ENCODE assay signal across 21 mouse cellular contexts in genomic region chr16:24644760-24645406, GRCm38 (mm10).
DNase-seq lines count a peak whose midpoint lies in the region; ATAC-seq lines count a peak whose summit lies in the region.
"Had no signal": no experiment of that assay in that cellular context is flagged by ENCODE, and none has a peak within 500 bp of the region (broad histone marks: within the 10 kb centered on the region; RNA-seq: fewer than 3 reads in every experiment).

No protein-coding gene starts in this region.

- H3K4me3 ChIP-seq in heart, embryonic 10.5 days, result no peak overlapping the region
- no peak overlapping the region for H3K4me3 ChIP-seq in midbrain, embryonic 11.5 days (ENCODE audit: low read depth, low read length)
- no peak overlapping the region for H3K4me3 ChIP-seq in midbrain, embryonic 14.5 days (replicated peaks; ENCODE audit: low read depth, low read length)

- no peaks in the 10 kb centered on the region for H3K36me3 ChIP-seq in heart, embryonic 10.5 days
- H3K36me3 ChIP-seq in midbrain, embryonic 11.5 days (ENCODE audit: control insufficient read depth, insufficient read depth, low read length), result no peaks in the 10 kb centered on the region
- H3K36me3 ChIP-seq in midbrain, embryonic 14.5 days (ENCODE audit: control insufficient read depth, insufficient read depth, low read length), result no peaks in the 10 kb centered on the region
- H3K36me3 ChIP-seq: G1E had no signal

- WGBS in heart, embryonic 10.5 days, result 79% methylated on average over 4 of the region's 4 CpGs
- 90% methylated on average over 4 of the region's 4 CpGs for WGBS in midbrain, embryonic 11.5 days
- WGBS in midbrain, embryonic 14.5 days, result 92% methylated on average over 4 of the region's 4 CpGs

- H3K4me1 ChIP-seq in heart, embryonic 10.5 days, result 0 out of 2 replicates have a peak, but pooled peaks cover 8% of the 10 kb centered on the region
- peaks cover 6% of the 10 kb centered on the region; the same call in 1 of the 2 replicates for H3K4me1 ChIP-seq in midbrain, embryonic 11.5 days (ENCODE audit: control insufficient read depth, insufficient read depth, low read length)
- peaks cover 3% of the 10 kb centered on the region; the same call in 1 of the 2 replicates for H3K4me1 ChIP-seq in midbrain, embryonic 14.5 days (ENCODE audit: control insufficient read depth, insufficient read depth, low read length)

- no peak overlapping the region for H3K4me2 ChIP-seq in midbrain, embryonic 11.5 days
- H3K4me2 ChIP-seq in midbrain, embryonic 14.5 days (ENCODE audit: low read length), result no peak overlapping the region

- no peaks in the 10 kb centered on the region for H3K9me3 ChIP-seq in heart, embryonic 10.5 days
- no peaks in the 10 kb centered on the region for H3K9me3 ChIP-seq in midbrain, embryonic 11.5 days (ENCODE audit: control insufficient read depth, low read length)
- H3K9me3 ChIP-seq in midbrain, embryonic 14.5 days (ENCODE audit: control insufficient read depth, low read length), result no peaks in the 10 kb centered on the region

- no peak for DNase-seq in frontal cortex, adult 2 months (ENCODE audit: extremely low spot score in 1 of 2, low spot score in 1 of 2)
- DNase-seq in heart, adult 11 months, result peak; percentile 68
- DNase-seq in heart, embryonic 10.5 days (ENCODE audit: low spot score), result no peak
- peak; percentile 75 for DNase-seq in midbrain, embryonic 11.5 days (ENCODE audit: low spot score, missing footprints)
- DNase-seq in midbrain, embryonic 14.5 days, result no peak
- DNase-seq: adrenal gland, adult 2 months; adrenal gland, adult 8-10 months; adrenal gland, postnatal 10 days; adrenal gland, postnatal 14 days; adrenal gland, postnatal 25 days; adrenal gland, postnatal 36 days; B cell, adult 2 months; cerebellum, adult 11 months; cerebellum, adult 11-12 months; cerebellum, adult 18-20 months had no signal

- H3K27ac ChIP-seq in heart, embryonic 10.5 days, result no peak overlapping the region
- H3K27ac ChIP-seq in midbrain, embryonic 11.5 days (ENCODE audit: low read depth, low read length), result no peak overlapping the region
- H3K27ac ChIP-seq in midbrain, embryonic 14.5 days (replicated peaks; ENCODE audit: low read depth, low read length), result no peak overlapping the region

- ATAC-seq in frontal cortex, adult (ENCODE audit: low TSS enrichment), result peak; percentile 65
- no peak for ATAC-seq in midbrain, embryonic 11.5 days (ENCODE audit: low FRiP score)
- no peak for ATAC-seq in midbrain, embryonic 14.5 days (ENCODE audit: low FRiP score, low TSS enrichment)
- ATAC-seq: activated CD4-positive, CD25-positive, alpha-beta regulatory T cell, adult 4 months; CD4-positive, CD25-positive, alpha-beta regulatory T cell, adult 4 months; Patski had no signal

- no peaks in the 10 kb centered on the region for H3K27me3 ChIP-seq in heart, embryonic 10.5 days (ENCODE audit: insufficient read depth, poor library complexity, severe bottlenecking)
- H3K27me3 ChIP-seq in midbrain, embryonic 11.5 days (ENCODE audit: control insufficient read depth, insufficient read depth, low read length), result peaks cover 51% of the 10 kb centered on the region
- H3K27me3 ChIP-seq in midbrain, embryonic 14.5 days (ENCODE audit: control insufficient read depth, insufficient read depth, low read length), result peaks cover 22% of the 10 kb centered on the region
- H3K27me3 ChIP-seq: CH12.LX, Patski had no signal

- H3K9ac ChIP-seq in midbrain, embryonic 11.5 days (ENCODE audit: low read length), result no peak overlapping the region
- H3K9ac ChIP-seq in midbrain, embryonic 14.5 days (replicated peaks; ENCODE audit: low read length), result no peak overlapping the region

Comparison
In these comparisons a context has a peak if more than half of its experiments do, and no peak if none do; other contexts are left out.
1. DNase-seq: peak in heart, adult 11 months (single experiment) and midbrain, embryonic 11.5 days (single experiment); none in frontal cortex, adult 2 months (0 of 2), heart, embryonic 10.5 days (single experiment) and midbrain, embryonic 14.5 days (single experiment).